Mouse (Mus musculus) spleen, adult 2 months (tissue): ENCODE measurements around the gene Map4k4.

ENCODE experiments used
- CTCF ChIP-seq: fragments of 200-500 bp; IDR thresholded peaks from 2 replicates; pipeline ENCODE4 v1.5.1; 2011; ENCODE audit warnings: mild to moderate bottlenecking, inconsistent platforms; ENCODE audit not compliant: insufficient read depth, insufficient read length, insufficient replicate concordance; ENCODE audit errors: extremely low read depth
- POLR2A ChIP-seq: fragments of 200-500 bp; IDR thresholded peaks from 2 replicates; pipeline ENCODE4 v1.6.1; 2011; ENCODE audit warnings: low read depth, low read length, inconsistent platforms

DNA sequence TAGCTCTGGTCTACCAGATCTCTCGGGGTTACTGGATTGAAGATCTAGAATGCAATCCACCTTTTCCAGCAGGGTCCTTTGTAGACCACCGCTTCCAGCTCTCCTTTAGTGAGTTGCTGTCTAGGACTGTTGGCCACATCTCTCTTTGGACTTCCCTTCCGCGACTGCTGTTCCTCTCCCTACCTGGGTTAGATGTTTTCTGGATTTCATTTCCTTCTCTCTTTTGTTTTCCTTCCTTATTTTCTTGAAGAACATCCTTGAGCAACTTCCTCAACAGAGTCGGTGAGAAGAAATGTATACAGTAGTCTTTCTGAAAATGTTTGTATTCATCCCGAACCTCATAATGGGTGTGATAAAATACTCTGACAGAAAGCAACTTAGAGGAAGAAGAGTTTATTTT is 137.1 kb downstream of the Map4k4 start:
- no peak for TF ChIP-seq CTCF
- no peak for TF ChIP-seq POLR2A
